Mouse (Mus musculus) brain, embryonic 14.5 days (tissue): ENCODE data around the gene Atp2c1. TPM values are rescaled to one million over a fixed set of nuclear protein-coding genes. Genes with fewer than 3 reads are reported as not detected.

Experiments
- DNase-seq: peaks from one replicate; pipeline ENCODE4 v3.0.0-alpha.2; 2011; ENCODE audit warnings: low read depth
- CTCF ChIP-seq: fragments of 200-500 bp; IDR thresholded peaks from 2 replicates; pipeline ENCODE4 v1.5.1; 2012; ENCODE audit warnings: inconsistent platforms, mild to moderate bottlenecking, moderate library complexity, borderline replicate concordance; ENCODE audit not compliant: insufficient read depth, insufficient read length; ENCODE audit errors: extremely low read depth
- POLR2A ChIP-seq: fragments of 200-500 bp; IDR thresholded peaks from 2 replicates; pipeline ENCODE4 v1.6.1; 2012; ENCODE audit warnings: mild to moderate bottlenecking, inconsistent platforms, borderline replicate concordance; ENCODE audit not compliant: poor library complexity, insufficient read depth, insufficient read length, severe bottlenecking; ENCODE audit errors: extremely low read depth
- polyA plus RNA-seq: library from polyadenylated mRNA; depleted of rRNA; stranded (reverse); fragments of >200 nt; gene quantifications from 2 replicates; pipeline ENCODE4 v1.2.3, GENCODE M21; 2012; rRNA removed

Gene Atp2c1
- polyA plus RNA-seq: 94.8 and 102 TPM in 2 replicates

GRCm38 (mm10) chr9:105527219-105527618 lies at the start of gene Atp2c1:
Atp2c1 (minus strand) TSS chr9:105527319.
- TF ChIP-seq CTCF (no peak), POLR2A (no peak)
- DNase-seq: no peak

GRCm38 (mm10) chr9:105557452-105557851 lies 30.3 kb upstream of the Atp2c1 start:
- peak; percentile 55 for DNase-seq
- TF ChIP-seq CTCF (no peak), POLR2A (no peak)

- TF ChIP-seq CTCF (no peak), POLR2A (no peak)
- DNase-seq: peak; percentile 50
Measured at GRCm38 (mm10) chr9:105556141-105556735, 29.1 kb upstream of the Atp2c1 start.

GRCm38 (mm10) chr9:105554439-105554807 lies 27.3 kb upstream of the Atp2c1 start:
- TF ChIP-seq CTCF: no peak
- no peak for TF ChIP-seq POLR2A
- DNase-seq: no peak

GRCm38 (mm10) chr9:105553629-105554438 lies 26.7 kb upstream of the Atp2c1 start:
- TF ChIP-seq CTCF (no peak), POLR2A (no peak)
- DNase-seq: peak; percentile 66

- TF ChIP-seq CTCF: no peak
- TF ChIP-seq POLR2A: no peak
- DNase-seq: no peak
Measured at GRCm38 (mm10) chr9:105551407-105551806, 24.3 kb upstream of the Atp2c1 start.

GRCm38 (mm10) chr9:105549096-105549495 lies 22.0 kb upstream of the Atp2c1 start:
- no peak for DNase-seq

GRCm38 (mm10) chr9:105544013-105544750 lies 17.1 kb upstream of the Atp2c1 start:
- TF ChIP-seq POLR2A: no peak
- no peak for TF ChIP-seq CTCF
- no peak for DNase-seq

More at GRCm38 (mm10) chr9:105549096-105549495, 22.0 kb upstream of the Atp2c1 start:
- no peak for TF ChIP-seq CTCF
- no peak for TF ChIP-seq POLR2A

- DNase-seq: peak; percentile 35
- TF ChIP-seq CTCF: no peak
- no peak for TF ChIP-seq POLR2A
Measured at GRCm38 (mm10) chr9:105537473-105537872, 10.4 kb upstream of the Atp2c1 start.

GRCm38 (mm10) chr9:105536877-105537276 lies 9.8 kb upstream of the Atp2c1 start:
- TF ChIP-seq POLR2A (no peak), CTCF (no peak)
- no peak for DNase-seq

GRCm38 (mm10) chr9:105525355-105525754 lies 1.8 kb downstream of the Atp2c1 start:
- DNase-seq: peak; percentile 56
- TF ChIP-seq CTCF (no peak), POLR2A (no peak)

- no peak for TF ChIP-seq CTCF
- no peak for TF ChIP-seq POLR2A
Measured at GRCm38 (mm10) chr9:105523038-105523437, 4.1 kb downstream of the Atp2c1 start.

GRCm38 (mm10) chr9:105522063-105522462 lies 5.1 kb downstream of the Atp2c1 start:
- TF ChIP-seq POLR2A: no peak
- TF ChIP-seq CTCF: no peak
- peak; percentile 49 for DNase-seq

More at GRCm38 (mm10) chr9:105523038-105523437, 4.1 kb downstream of the Atp2c1 start:
- DNase-seq: no peak
